Mouse (Mus musculus): ENCODE results near the gene Arl15. TPM values are rescaled to one million over a fixed set of nuclear protein-coding genes. Genes with fewer than 3 reads are reported as not detected.

The Arl15 gene
- polyA plus RNA-seq, 1 experiment: 2.8 TPM

DNA sequence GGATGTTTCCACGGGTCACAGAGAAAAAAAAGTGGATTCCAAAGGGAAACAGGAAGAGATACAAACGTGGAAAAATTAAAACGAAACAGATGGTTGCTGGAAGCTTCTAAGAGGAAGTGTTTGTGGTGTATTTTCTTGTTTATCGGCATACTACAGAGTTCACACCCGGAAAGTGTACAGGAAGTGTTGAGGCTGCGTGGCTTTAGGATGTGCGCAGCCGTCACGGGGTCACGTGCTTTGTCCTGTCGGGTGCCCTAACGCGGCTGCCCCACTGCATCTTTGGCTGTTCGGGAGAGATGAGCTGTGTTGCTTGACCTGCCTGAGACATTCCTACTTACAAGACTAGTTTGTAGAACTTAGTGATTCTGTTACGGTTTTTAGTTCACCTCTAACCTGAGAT is 76.1 kb downstream of the Arl15 start:
- TF ChIP-seq GATA1 (IDR thresholded peaks at IDR 0.05; ENCODE audit: low read length): no peak

DNA sequence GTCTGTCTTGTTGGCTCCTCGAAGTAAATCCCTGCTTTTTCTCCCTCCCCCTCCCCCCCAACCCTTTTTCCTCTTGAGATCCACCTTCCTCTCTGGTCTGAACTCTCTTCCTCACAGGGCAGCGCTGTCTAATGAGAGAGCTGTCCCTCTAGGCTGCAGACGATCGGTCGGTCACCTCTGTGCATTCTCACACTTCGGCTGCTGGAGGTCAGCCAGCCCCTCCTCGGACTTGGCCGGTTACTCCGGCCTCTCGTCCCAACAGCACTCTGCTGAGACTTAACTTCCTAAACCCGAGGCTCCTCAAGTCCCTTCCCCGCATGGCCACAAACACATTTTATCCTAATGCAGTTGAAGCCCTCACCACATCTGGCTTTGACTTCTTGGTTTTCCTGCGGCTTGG is 77.5 kb downstream of the Arl15 start:
- TF ChIP-seq GATA1 (IDR thresholded peaks at IDR 0.05; ENCODE audit: low read length): no peak

DNA sequence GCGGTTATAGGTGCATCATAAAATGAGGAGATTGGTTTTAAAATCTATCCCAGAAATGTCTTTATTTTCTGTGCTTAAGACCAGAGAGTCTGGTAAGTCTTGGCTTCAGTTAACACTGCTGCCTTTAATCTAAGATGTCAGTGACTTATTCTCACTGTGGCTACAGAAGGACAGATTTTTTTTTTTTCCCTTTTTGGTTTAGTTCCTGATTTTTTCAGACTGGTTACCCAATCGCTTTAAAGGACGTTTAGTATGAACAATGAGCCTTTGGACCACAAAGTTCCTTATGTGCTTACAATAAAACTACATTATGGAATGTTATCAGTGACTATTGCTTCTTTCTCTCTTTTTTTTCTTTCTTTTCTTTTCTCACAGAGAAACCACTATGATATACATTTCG is 81.4 kb downstream of the Arl15 start:
- TF ChIP-seq GATA1 (IDR thresholded peaks at IDR 0.05; ENCODE audit: low read length): no peak

DNA sequence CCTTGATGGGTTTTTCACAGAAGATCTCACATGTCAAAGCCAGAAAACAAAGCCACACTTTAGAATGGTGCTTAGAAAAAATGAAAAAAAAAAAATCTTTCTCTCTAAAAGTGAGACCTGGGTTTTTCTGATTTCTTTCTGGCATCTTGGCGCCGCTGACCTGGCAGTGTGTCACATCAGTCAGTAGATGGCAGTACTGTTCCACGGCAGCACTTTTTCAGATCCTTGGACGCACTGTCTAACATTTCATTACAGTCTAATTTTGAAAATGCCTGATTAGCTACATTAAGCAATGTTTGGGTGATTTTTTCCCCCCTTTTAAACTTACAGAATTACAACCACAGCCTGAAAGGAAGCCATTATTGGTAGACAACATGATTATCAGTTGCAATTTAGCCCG is 83.1 kb downstream of the Arl15 start:
- no peak for TF ChIP-seq GATA1 (IDR thresholded peaks at IDR 0.05; ENCODE audit: low read length)

DNA sequence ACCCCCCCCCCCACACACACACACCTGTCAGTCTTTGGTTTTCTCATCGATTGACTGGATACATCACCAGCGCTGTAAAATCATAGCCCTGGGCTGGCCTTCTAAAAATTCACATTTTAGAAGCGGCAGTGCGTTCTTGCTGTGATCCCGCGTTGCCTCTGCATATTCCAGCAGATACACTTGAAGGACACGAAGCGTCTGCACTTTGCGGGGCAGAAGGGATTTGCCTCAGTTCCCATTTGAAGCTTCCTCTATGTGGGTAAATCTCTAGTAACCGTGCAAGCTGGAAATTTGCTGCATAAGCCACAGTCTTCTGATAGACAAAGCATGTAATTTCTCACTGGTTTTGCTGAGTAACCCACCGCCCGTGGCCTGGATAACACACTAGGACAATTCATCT is 84.3 kb downstream of the Arl15 start:
- no peak for TF ChIP-seq GATA1 (IDR thresholded peaks at IDR 0.05; ENCODE audit: low read length)

DNA sequence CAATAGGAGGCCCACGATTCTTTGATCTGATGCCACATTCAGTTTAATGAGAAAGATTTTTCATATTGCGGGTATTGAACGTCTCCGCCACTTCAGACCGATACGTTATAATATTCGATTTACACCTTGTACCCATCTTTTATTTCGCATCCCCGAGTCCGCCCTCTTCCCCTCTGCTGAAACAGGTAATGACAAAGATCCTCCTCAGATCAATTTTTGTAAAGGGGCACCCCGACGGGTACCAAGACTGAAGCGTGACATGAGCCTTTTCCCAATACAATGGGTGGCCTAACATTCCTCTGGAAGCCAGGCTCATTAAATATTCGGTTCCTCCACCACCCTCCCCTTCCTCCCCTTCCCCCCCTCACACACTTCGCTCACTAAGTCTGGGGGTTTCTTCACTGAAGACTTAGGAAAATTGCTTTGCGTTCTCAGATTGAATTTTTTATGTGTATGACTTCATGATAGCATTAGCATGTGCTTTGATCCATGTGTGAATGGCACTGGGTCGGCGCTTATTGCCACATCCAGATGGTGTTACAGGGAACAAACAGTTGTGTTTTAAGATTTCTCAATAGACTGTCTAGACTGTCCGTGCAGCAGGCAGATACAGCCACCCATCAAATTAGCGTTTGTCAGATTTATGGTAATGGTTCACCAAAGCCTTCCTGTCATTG is 85.5 kb downstream of the Arl15 start:
- TF ChIP-seq GATA1 (IDR thresholded peaks at IDR 0.05; ENCODE audit: low read length): no peak

DNA sequence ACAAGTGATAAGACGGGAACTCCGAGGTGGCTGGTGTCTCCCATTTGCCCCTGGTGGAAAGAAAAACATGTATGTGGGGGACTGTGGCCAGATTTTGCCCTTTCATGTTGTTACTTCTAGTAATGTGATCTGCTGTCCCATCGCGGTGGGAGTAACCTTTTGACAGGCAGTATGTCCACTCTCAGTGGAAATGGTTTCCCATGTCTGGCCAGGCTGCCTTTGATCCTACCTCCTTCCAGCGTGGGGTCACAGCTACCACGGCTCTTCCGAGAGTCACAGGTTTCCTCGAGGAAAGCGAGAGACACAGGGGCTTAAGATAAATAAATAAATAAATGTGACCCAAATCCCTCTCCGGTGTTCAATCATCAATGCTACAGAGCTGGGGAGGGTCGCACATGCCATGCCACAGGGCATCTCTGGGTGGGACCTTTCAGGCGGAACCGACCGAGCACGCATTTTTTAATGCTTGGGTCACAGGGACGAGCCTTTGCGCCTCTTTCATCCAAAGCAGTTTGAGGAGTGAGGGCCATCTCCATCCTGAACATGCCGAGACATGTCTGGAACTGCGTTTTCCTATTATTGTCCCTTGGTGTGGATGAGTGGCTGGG is 86.4 kb downstream of the Arl15 start:
- TF ChIP-seq GATA1 (IDR thresholded peaks at IDR 0.05; ENCODE audit: low read length): no peak

DNA sequence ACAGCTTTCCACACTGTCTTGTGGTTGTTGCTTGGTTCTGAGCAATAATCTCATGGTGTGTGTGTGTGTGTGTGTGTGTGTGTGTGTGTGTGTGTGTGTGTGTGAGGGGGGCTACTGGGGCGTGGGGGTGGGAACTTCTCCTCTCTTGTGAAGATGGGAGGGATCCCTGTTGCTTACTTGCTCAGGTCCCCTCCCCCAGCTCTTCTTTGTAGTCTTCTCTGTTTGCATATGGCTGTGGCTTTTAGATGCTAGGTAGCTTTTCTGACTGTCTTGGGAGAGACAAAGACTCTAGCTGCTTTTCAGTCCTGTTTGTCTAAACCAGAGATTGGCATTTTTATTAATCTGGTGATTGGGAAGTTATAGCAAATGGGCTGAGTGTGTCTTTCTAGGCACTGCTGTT is 88.7 kb downstream of the Arl15 start:
- TF ChIP-seq GATA1 (IDR thresholded peaks at IDR 0.05; ENCODE audit: low read length): no peak

DNA sequence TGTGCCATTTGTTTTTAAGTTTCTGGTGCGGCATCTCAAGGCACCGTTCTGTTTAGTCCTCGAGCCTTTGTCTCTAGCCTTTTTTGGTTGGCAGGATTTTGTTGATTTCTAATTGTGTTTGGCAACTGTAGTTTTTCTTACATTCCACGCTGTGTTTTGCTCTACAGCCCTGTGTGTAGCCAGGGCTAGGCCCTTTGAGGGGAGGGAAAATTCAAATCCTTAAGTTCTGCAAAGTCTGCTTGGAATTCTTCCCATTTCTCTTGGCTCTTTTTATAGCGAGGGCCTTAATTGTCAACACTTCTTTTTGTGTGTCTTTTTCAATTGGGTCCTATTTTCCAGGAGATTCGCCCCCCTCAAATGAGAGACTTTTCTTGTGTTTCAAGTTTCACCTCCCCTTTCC is 92.8 kb downstream of the Arl15 start:
- TF ChIP-seq GATA1 (IDR thresholded peaks at IDR 0.05; ENCODE audit: low read length): no peak

DNA sequence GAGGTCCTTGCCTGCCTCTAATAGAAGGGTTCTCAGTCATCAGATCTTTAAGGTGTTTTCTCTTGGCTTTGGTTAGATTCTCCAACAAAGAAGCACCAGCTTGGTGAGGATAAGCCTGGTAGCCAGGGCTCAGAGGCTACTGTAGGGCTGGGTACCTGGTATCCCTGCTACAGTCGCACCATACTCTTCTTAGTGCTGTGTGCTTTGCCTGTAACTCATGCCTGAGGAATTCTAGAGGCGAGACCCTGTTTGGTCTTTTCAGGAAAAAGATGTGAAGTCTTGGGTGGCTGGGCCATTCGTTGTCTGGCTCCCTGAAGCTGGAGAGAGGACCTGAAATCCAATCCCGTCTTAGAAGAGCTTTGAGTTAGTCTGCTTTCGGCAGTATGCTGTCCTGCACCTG is 93.8 kb downstream of the Arl15 start:
- no peak for TF ChIP-seq GATA1 (IDR thresholded peaks at IDR 0.05; ENCODE audit: low read length)

DNA sequence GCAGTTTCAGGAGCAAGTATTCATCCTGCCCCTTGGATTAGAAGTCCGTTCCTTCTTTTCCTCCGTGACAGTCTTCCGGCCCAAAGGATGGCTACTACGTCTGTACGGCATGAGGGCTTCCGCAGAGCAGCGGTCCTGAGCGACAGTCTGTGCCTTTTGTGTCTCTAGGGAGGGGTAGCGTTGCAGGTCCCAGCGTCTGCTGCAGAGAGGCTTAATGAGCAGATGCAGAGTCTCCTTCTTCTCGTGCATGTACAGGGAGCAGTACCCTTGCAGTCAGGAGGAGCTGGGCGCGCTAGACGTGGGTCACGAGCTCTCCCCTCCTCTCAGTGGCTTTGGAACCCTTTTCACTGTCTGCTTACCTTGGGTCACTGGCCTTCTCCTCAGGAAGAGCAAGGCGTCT is 94.4 kb downstream of the Arl15 start:
- TF ChIP-seq GATA1 (IDR thresholded peaks at IDR 0.05; ENCODE audit: low read length): no peak

DNA sequence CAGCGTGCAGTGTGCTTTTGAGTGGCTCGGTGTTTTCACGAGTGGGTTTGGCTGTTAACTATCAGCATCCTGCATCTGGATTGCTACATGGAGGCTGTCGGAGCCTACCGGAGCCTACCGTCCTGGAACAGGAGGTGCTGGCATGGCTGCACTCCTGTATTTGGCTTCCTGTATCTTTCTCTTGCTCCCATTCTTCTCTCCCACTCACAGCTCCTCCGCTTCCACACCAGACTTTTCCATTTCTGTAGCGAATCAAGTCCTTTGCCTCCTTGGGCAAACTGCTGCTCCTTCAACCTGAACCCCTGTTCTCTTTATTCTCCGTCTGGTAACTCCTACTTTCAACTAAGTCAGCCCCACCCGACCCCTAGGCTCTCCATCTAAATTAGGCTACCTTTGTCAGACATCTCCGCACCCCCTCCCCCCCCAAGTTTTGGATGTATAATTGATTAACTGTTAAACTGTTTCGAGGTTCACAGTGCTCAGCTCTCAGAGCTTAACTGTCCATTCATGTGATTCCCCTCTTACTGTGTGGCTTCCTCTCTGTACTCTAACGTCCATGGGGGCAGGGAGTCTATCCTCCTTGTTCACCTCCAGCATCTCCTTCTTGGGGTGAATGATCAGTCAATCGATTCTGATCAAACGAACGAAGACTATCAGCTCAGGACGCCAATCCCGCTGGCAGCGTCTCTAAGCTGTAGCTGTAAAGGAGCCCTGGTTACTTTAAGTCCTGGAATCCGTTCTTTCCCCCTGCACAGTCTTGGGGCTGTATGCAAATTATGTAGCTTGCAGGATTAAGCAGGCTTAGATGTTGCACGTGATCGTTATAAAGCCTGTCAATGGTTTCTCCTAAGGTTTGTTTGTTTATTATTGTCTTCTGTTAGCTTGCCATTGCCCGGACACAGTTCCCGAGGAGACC is 95.1 kb downstream of the Arl15 start:
- TF ChIP-seq GATA1 (IDR thresholded peaks at IDR 0.05; ENCODE audit: low read length): no peak

DNA sequence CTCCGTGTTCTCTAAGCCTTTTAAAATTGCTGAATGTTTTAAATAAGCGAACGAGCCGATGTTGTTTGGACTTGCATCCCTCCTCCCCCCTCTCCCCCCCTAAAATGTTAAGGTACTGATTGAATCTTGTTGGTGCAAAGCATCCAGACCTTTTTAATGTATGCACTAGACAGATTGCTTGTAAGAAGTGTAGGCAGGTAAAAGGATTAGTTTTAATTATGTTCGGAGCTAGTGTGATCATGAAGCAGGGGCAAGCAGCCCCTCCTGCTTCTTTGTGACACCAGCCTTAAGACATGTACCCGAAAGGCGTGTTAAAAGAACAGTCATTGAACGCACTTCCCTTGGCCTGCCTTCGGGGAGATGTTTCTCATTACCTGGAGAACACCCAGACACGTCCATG is 102.4 kb downstream of the Arl15 start:
- TF ChIP-seq GATA1 (IDR thresholded peaks at IDR 0.05; ENCODE audit: low read length): no peak

DNA sequence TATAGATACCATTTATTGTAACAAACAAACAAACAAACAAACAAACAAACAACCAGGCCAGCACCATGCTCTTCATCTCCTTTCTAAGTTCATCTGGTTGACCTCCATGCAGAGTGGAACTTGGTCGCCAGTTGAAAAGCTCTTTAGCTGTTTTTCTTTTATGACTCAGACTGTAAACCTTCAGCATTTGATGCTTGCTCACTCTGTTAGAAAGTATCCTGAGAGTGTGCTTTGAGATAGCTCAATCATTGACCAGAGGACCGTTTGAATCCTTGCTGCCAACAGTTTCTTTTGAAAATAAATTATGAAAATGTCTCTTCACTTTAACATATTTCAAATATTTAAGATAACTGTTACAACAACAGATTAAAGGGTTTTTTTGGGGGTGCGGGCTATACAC is 103.2 kb downstream of the Arl15 start:
- TF ChIP-seq GATA1 (IDR thresholded peaks at IDR 0.05; ENCODE audit: low read length): no peak

DNA sequence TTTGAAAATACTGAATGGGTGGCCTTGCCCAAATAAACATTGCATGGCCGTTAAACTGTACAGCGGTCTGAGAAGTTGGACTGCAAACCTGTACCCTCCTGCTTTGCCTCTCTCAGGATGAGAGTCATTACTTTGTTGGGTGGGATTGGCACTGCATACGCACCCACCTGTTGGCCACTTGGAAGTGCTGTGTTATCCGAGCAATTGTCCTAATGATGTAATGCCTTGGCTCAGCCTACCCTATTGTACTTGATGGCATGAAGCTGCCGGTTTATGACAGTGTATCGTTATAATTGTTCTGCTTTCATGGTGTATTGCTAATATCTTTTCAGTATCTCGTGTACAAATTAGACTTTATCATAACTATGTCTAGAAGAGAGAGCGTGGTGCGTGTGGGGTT is 103.6 kb downstream of the Arl15 start:
- no peak for TF ChIP-seq GATA1 (IDR thresholded peaks at IDR 0.05; ENCODE audit: low read length)

DNA sequence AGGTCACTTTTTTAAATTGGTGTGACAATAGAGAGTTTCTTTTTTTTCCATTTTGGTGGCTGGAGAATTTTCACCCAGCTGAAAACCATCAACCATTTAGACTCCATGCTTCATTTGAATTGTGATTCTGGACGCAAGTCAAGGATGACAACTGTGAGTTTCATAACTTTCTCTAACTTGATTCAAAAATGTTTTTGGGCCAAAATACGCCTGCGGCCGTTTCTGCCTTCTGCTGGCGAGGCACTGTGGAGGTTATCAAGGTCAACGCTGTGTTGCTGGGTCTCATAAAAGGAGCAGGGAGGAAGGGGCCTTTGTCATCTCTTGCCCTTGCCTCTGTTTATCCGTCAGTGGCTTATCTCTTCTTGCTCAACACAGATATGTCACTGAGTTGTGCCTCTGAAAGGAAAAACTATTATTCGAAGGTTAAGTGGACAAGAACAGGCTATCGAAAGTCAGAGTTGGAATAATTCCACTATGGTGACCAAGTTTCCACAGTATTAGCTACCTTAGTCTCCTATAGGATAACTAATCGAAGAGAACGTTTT is 106.8 kb downstream of the Arl15 start:
- no peak for TF ChIP-seq GATA1 (IDR thresholded peaks at IDR 0.05; ENCODE audit: low read length)

All from G1E-ER4 (cell line).